Mouse (Mus musculus): ENCODE measurements around the gene Kcnj10. TPM values are rescaled to one million over a fixed set of nuclear protein-coding genes. Genes with fewer than 3 reads are reported as not detected.
A peak's percentile ranks its signal among the peaks of the same experiment; 100 is the strongest.

Gene Kcnj10
- polyA plus RNA-seq, 1 experiment from 2014 or later: 0.08 TPM

DNA sequence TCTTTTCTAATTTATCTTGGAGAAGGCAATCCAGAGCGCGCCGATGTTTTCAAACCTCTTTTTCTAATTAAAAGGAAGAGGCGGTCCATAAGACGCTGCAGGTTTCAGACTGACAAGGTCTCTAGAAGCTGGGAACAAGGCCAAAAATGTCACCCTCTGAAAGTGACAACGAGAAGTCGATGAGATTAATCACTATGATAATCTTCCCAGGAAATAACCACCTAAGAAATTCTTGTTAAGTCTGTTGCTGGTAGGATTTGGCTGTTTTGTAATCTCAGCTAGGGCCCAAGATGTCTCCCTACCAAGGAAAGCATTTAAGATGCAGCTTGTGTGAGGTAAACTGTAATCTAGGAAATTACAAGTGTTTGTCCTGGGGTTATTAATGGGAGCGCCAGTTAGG is 52.7 kb downstream of the Kcnj10 start:
- Histone ChIP-seq H3K9ac (no peak overlapping the region), H3K4me1 (replicated peaks) (no peaks in the 10 kb centered on the region; the same call in 1 of the 2 replicates), H3K9me3 (no peaks in the 10 kb centered on the region), H3K4me3 (replicated peaks) (no peak overlapping the region), H3K36me3 (no peaks in the 10 kb centered on the region), H3K27ac (no peak overlapping the region), H3K4me2 (replicated peaks) (no peak overlapping the region), H3K27me3 (replicated peaks) (no peaks in the 10 kb centered on the region)
- 58% methylated on average over 8 of the region's 8 CpGs for WGBS
- no peak for ATAC-seq

DNA sequence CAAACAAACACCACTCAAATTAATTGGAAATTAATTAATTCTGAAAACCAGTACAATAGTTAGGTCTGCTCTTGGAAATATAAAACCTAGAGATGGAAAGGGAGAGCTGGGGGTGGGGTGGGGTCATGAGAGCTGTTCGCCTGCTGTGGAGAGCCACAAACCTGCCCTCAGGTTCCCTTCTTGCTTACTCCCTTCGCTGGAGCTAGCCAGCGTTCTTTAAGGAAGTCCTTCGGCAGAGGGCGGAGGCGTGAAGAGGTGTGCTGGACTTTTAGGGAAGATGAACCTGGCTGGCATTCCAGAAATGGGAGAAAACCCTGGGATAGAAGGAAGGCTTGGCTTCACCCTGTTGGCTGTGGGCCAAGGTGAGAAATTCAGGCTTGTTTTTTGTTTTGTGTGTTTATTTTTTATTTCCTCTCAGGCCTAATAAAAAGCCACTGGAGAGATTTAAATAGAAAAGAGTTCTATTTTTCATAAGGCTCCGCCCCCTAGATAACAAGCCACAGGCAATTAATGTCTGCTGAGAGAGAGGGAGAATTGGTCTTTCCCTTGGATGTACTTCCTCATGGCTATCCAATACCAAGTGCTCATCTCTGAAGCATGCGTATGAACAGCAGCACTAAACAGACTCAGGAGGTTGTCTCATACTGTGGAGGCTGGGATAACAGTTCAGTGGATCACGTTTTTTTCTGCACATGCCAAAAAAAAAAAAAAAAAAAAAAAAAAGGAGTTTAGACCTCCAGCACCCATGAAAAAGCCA is 56.2 kb downstream of the Kcnj10 start:
- 48% methylated on average over 9 of the region's 9 CpGs for WGBS
- Histone ChIP-seq H3K9ac (no peak overlapping the region), H3K27me3 (replicated peaks) (no peaks in the 10 kb centered on the region), H3K4me1 (replicated peaks) (no peaks in the 10 kb centered on the region; the same call in 1 of the 2 replicates), H3K36me3 (no peaks in the 10 kb centered on the region), H3K9me3 (no peaks in the 10 kb centered on the region), H3K27ac (no peak overlapping the region), H3K4me2 (replicated peaks) (no peak overlapping the region), H3K4me3 (replicated peaks) (no peak overlapping the region)
- peak; percentile 56 for ATAC-seq

DNA sequence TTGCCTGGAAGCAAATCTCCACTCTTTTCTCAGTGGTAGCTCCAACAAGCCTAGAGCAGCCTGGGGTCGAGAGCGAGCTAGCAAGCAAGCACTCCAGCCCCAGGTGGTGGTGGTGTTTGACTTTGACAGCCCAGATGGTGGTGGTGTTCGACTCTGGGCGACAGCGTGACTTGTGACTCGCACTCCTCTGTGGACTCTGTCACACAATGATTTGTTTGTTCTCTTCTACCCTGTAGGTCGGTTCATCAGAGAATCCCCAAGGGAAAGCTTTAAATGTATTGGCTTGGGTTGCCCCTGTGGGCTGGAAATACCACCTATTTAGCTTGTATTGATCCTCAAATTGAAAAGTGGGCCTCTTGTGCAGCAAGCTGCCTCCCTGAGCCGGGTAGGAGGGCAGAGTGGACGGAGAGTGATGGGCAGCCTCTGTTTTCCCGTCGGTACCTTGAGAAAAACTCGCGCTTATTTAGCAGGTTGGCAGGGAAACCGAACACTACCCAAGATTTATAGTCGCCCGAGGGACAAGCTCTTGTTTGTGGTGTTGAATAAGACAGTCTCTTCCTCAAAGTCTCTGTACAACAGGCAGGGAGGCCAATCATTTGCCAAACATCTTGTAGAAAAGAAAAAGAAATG is 65.2 kb downstream of the Kcnj10 start:
- no peaks in the 10 kb centered on the region for H3K9me3 ChIP-seq
- no peak for ATAC-seq
- H3K4me1 ChIP-seq (replicated peaks): no peaks in the 10 kb centered on the region
- H3K27ac ChIP-seq: no peak overlapping the region
- H3K4me2 ChIP-seq (replicated peaks): no peak overlapping the region
- H3K27me3 ChIP-seq (replicated peaks): no peaks in the 10 kb centered on the region
- no peak overlapping the region for H3K9ac ChIP-seq
- H3K4me3 ChIP-seq (replicated peaks): no peak overlapping the region
- WGBS: 35% methylated on average over 16 of the region's 16 CpGs
- H3K36me3 ChIP-seq: no peaks in the 10 kb centered on the region

DNA sequence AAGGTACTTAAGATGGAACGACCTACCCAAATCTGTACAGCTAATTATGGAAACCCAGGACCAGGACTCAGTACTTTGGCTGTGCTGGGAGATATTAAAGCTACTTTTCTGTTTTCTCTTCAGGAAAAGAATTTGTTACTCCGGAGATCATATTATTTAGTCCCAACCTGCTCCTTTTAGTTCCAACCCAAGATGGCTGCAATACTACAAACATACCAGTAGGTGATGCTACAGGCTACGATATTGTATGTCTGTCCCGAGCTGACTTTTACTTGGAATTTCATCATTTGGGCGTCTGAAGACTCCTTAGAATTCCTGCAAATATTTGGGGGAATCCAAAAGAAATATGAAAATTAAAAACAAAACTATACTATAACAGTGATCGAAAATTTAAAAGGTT is 68.0 kb downstream of the Kcnj10 start:
- WGBS: 9% methylated on average over 6 of the region's 6 CpGs
- ATAC-seq: no peak; the same call in 1 of the 2 replicates
- H3K4me2 ChIP-seq (replicated peaks): no peak overlapping the region

DNA sequence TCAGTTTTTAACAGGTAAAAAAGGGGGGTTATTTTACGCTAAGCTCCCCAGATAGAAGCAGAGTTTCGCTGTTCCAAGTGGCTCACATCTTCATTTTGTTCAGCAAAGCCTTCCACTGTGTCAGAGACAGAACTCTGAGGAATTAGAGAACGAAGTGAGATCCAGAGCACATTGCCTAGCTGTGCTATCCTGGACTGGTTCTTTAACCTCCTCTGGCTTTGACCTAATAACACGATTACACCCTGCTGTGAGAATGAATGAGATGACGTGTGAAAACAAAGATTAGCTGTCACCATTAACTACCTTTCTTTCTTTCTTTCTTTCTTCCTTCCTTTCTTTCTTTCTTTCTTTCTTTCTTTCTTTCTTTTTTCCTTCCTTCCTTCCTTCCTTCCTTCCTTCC is 68.4 kb downstream of the Kcnj10 start:
- Histone ChIP-seq H3K9ac (no peak overlapping the region), H3K4me1 (replicated peaks) (no peaks in the 10 kb centered on the region), H3K4me3 (replicated peaks) (no peak overlapping the region)

More for the DNA sequence above, 68.0 kb downstream of the Kcnj10 start:
- no peak overlapping the region for H3K4me3 ChIP-seq (replicated peaks)
- no peaks in the 10 kb centered on the region for H3K27me3 ChIP-seq (replicated peaks)
- H3K4me1 ChIP-seq (replicated peaks): no peaks in the 10 kb centered on the region
- no peak overlapping the region for H3K27ac ChIP-seq
- H3K9ac ChIP-seq: no peak overlapping the region
- no peaks in the 10 kb centered on the region for H3K9me3 ChIP-seq
- no peaks in the 10 kb centered on the region for H3K36me3 ChIP-seq

DNA sequence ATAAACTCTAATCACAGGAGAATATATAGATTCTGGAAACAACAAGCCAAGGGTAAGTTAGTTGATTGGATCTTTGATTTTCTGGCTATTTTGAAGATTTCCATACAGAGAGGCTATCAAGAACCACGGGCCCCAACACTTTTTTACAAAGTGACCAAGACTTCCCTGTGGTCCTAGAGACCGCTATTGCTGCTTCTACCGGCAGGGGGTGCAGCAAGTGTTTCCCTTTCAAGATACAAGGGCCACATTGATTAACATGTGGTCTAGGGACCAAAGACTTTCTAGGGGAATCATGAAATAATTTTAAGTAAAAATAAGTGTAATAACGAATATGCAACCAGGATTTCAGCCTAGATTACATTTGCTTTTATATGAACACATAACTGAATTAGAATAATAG is 69.8 kb downstream of the Kcnj10 start:
- ATAC-seq: no peak
- Histone ChIP-seq H3K4me3 (replicated peaks) (no peak overlapping the region), H3K27ac (no peak overlapping the region), H3K4me2 (replicated peaks) (no peak overlapping the region), H3K36me3 (no peaks in the 10 kb centered on the region), H3K4me1 (replicated peaks) (no peaks in the 10 kb centered on the region), H3K27me3 (replicated peaks) (no peaks in the 10 kb centered on the region), H3K9ac (no peak overlapping the region), H3K9me3 (no peaks in the 10 kb centered on the region)
- WGBS: 5% methylated on average over 4 of the region's 4 CpGs

More for the DNA sequence above, 68.4 kb downstream of the Kcnj10 start:
- no peaks in the 10 kb centered on the region for H3K9me3 ChIP-seq
- no peaks in the 10 kb centered on the region for H3K27me3 ChIP-seq (replicated peaks)
- no peaks in the 10 kb centered on the region for H3K36me3 ChIP-seq
- ATAC-seq: no peak
- 12% methylated on average over 5 of the region's 5 CpGs for WGBS
- H3K4me2 ChIP-seq (replicated peaks): no peak overlapping the region
- H3K27ac ChIP-seq: no peak overlapping the region

DNA sequence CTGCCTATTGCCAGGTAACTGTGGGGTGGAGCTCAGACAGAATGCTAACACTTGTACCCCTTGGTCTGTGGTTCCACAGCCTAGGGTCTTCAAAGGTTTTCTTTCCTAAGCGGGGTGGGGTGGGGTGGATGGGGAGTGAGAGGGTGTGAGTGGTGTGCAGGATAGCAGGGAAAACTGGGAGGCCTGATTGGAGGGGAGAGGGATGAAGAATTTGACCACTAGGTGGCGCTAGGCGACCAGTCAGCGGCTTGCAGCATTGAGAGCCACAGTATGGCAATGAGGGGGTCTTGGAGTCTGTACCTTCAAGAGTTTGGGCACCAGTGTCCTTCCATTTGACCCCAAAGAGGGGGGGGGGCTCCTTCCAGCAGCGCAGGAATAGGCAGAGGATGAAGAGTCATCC is 71.2 kb downstream of the Kcnj10 start:
- 4% methylated on average over 5 of the region's 5 CpGs for WGBS

DNA sequence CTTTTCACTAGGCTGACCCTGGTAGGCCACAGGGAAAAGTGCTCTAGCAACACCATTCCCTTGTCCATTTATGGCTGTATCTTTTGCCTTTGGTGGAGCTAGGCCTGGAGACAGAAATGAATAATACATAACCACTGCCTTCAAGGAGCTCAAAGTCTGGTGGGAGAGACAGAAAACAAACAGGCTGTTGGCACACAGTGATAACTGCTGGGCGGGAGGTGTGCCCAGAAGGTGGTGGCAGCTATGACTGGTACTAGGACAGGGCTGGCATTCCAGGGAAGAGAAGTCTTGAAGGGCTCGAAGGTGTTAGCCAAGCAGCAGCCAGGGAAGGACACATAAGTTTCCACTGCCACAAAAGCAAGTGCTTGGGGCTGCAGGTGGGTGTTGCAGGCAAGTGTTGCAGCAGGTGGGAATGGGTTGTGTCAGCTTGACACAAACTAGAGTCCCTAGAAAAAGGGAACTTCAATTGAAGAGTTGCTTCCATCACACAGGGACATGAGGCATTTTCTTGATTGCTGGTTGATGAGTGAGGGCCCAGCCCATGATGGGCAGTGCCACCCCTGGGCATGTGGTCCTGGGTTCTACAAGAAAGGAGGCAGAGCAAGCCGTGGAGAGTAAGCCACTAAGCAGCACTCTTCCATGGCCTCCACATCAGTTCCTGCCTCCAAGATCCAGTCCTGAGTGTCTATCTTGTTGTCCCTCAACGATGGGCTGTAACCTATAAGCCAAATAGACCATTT is 72.7 kb downstream of the Kcnj10 start:
- no peak overlapping the region for H3K4me3 ChIP-seq (replicated peaks)
- H3K27ac ChIP-seq: no peak overlapping the region
- ATAC-seq: no peak
- H3K4me1 ChIP-seq (replicated peaks): no peaks in the 10 kb centered on the region
- no peak overlapping the region for H3K4me2 ChIP-seq (replicated peaks)
- no peaks in the 10 kb centered on the region for H3K36me3 ChIP-seq
- 83% methylated on average over 4 of the region's 4 CpGs for WGBS
- H3K27me3 ChIP-seq (replicated peaks): no peaks in the 10 kb centered on the region
- H3K9me3 ChIP-seq: no peaks in the 10 kb centered on the region
- H3K9ac ChIP-seq: no peak overlapping the region

More for the DNA sequence above, 71.2 kb downstream of the Kcnj10 start:
- Histone ChIP-seq H3K27ac (no peak overlapping the region), H3K9me3 (no peaks in the 10 kb centered on the region), H3K4me3 (replicated peaks) (no peak overlapping the region), H3K4me2 (replicated peaks) (no peak overlapping the region), H3K4me1 (replicated peaks) (no peaks in the 10 kb centered on the region), H3K36me3 (no peaks in the 10 kb centered on the region), H3K27me3 (replicated peaks) (no peaks in the 10 kb centered on the region), H3K9ac (no peak overlapping the region)
- ATAC-seq: peak; percentile 76

DNA sequence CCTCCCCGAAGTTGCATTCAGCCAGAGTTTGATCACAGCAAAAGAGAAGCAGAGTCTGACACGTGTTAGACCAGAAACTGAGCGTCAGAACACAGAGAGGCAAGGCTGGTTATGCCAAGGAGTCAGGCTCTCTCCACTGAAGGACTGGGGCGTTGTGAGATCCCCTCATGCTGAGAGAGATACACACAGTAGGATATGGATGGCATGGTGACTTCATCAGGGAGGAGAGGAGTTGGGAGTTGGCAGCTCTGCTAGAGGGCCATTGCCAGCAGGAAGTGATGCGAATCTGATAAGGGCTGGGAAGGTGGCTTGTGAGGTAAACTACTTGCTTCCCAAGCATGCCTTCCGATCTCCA is 73.2 kb downstream of the Kcnj10 start:
- Histone ChIP-seq H3K36me3 (no peaks in the 10 kb centered on the region), H3K27ac (no peak overlapping the region), H3K4me2 (replicated peaks) (no peak overlapping the region), H3K9ac (no peak overlapping the region), H3K4me3 (replicated peaks) (no peak overlapping the region), H3K9me3 (no peaks in the 10 kb centered on the region), H3K4me1 (replicated peaks) (no peaks in the 10 kb centered on the region), H3K27me3 (replicated peaks) (no peaks in the 10 kb centered on the region)
- ATAC-seq: no peak
- WGBS: 82% methylated on average over 6 of the region's 6 CpGs

DNA sequence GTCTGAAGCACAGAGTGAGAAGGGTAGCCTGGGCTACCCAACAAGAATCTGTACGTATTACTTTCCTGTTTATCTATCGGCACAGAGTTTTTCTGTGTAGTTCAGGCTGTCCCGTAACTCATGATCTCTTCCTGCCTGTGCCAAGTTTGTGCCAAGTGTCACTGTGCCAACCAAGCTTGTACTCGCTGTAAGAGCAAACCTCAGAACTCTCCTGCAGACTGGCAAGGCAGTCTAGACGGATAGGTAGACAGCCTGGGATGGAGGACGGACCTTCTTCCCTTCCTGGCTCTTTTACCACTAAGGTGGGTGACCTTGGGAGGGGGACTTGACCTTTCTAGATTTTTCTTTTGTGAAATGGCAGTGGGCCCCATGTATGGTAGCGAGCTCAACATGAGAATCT is 74.1 kb downstream of the Kcnj10 start:
- no peaks in the 10 kb centered on the region for H3K27me3 ChIP-seq (replicated peaks)
- H3K4me3 ChIP-seq (replicated peaks): no peak overlapping the region
- no peak overlapping the region for H3K4me2 ChIP-seq (replicated peaks)
- H3K9me3 ChIP-seq: no peaks in the 10 kb centered on the region
- H3K27ac ChIP-seq: no peak overlapping the region
- no peaks in the 10 kb centered on the region for H3K4me1 ChIP-seq (replicated peaks)
- H3K9ac ChIP-seq: no peak overlapping the region
- H3K36me3 ChIP-seq: no peaks in the 10 kb centered on the region
- WGBS: 88% methylated on average over 7 of the region's 7 CpGs
- ATAC-seq: no peak

DNA sequence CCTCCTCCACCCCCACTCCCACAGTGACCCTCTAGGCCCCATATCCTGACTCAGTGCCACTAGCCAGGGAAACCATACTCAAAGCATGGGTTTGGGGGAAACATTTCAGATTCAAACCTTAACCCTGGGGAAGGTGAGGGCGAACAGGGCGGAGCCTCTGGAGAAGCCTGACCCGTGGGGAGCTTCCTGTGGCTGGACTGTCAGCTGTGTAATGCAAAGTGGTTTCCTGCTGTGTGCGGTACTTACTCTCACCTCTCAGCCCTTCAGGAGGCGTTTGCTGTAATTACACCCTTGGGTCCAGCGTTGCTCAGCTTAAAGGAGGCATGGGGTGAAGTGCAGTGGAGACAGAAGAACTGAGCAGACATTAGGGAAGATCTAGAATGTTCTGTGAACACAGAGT is 77.2 kb downstream of the Kcnj10 start:
- Histone ChIP-seq H3K27me3 (replicated peaks) (no peaks in the 10 kb centered on the region), H3K4me1 (replicated peaks) (no peaks in the 10 kb centered on the region), H3K27ac (no peak overlapping the region), H3K9ac (no peak overlapping the region), H3K4me3 (replicated peaks) (no peak overlapping the region), H3K9me3 (no peaks in the 10 kb centered on the region), H3K4me2 (replicated peaks) (no peak overlapping the region), H3K36me3 (no peaks in the 10 kb centered on the region)
- 23% methylated on average over 6 of the region's 6 CpGs for WGBS
- no peak for ATAC-seq

DNA sequence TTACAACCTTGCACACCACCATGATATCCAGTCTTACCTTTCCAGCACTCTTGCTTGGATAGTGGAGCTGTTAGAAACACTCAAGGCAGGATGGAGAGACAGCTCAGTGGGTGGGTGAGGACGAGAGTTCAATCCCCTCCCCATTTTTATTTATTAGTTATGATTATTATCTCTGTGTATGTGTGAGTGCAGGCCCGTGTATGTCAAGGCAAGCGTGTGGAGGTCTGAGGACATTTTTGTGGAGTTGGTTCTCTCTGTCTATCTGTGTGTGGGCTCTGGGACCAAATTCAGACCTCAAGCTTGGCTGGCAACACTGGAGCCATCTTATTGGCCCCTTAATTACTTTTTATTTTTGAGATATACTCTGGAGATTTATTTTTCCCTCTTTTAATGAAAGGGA is 77.6 kb downstream of the Kcnj10 start:
- H3K9me3 ChIP-seq: no peaks in the 10 kb centered on the region
- no peak overlapping the region for H3K27ac ChIP-seq
- no peak overlapping the region for H3K4me2 ChIP-seq (replicated peaks)
- no peaks in the 10 kb centered on the region for H3K4me1 ChIP-seq (replicated peaks)
- no peaks in the 10 kb centered on the region for H3K27me3 ChIP-seq (replicated peaks)
- WGBS: 61% methylated on average over 3 of the region's 3 CpGs
- H3K36me3 ChIP-seq: no peaks in the 10 kb centered on the region
- no peak overlapping the region for H3K4me3 ChIP-seq (replicated peaks)
- H3K9ac ChIP-seq: no peak overlapping the region
- no peak for ATAC-seq

All from intestine, embryonic 15.5 days (tissue).